Mouse (Mus musculus): ENCODE data around the gene Snd1.

GRCm38 (mm10) chr6:28582847-28583246 lies 107.9 kb downstream of the Snd1 start:
- TF ChIP-seq GATA1 (IDR thresholded peaks at IDR 0.05; ENCODE audit: borderline replicate concordance, low read length), result no peak
- TF ChIP-seq FLI1 (IDR thresholded peaks at IDR 0.05; ENCODE audit: low read length), result no peak
